Mouse (Mus musculus): ENCODE results near the gene Krt6b. TPM values are rescaled to one million over a fixed set of nuclear protein-coding genes. Genes with fewer than 3 reads are reported as not detected.

Gene Krt6b
- polyA plus RNA-seq (2016; fragmentation: Nextera tagmentation; extraction: Ambion mirVana), result not detected in 2 replicates

DNA sequence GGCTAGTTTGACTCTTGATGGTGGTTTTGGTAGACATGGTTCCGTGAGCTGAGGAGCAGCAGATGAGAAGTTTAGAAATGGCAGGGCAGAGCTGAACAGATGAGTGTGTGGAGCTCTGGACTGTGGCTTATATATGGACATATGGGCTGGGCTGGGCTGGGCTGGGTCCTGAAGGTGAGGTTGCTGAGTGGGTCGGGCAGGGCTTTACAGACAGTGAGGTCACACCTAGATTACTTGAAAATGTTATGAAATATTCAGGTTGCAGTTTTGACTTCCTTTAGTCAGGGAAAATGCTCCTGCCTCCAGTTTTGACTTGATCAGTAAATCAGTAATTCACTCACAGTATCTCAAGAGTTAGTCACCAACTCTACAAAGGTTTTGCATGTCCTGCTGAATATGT lies at the start of gene Krt6b:
TSS of gene Krt6b (minus strand) at position 101 of the 400 bp plus-strand sequence.
- no peak within 1 kb of the TSS for H3K9ac ChIP-seq
- ATAC-seq (ENCODE audit: low FRiP score), result no peak

DNA sequence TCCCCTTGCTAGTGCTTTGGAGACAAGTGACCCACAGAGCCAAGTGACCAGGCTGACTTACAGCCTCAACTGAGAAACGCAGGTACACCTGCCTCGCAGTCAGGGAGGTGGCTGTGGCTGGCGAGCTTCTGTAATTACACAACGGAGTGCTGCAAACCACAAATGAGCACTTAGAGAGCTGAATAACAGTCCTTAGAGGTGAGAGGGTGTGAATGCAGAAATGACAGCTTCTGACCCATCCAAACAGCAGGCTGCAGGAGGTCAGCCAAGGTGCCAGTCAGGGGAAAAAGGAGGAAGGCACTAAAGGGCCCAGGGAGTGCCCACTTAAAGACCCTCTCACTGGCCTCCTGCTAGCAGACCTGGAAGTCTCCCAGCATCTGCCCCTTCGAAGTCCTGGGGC lies 44.6 kb upstream of the Krt6b start:
- Histone ChIP-seq H3K36me3 (replicated peaks) (no peaks in the 10 kb centered on the region), H3K4me1 (no peaks in the 10 kb centered on the region), H3K4me2 (no peak overlapping the region), H3K27me3 (no peaks in the 10 kb centered on the region), H3K9me3 (no peaks in the 10 kb centered on the region), H3K9ac (no peak overlapping the region), H3K27ac (no peak overlapping the region), H3K4me3 (replicated peaks) (no peak overlapping the region)
- no peak for ATAC-seq (ENCODE audit: low FRiP score)
- WGBS, result 70% methylated on average over 5 of the region's 5 CpGs

More for the DNA sequence above, at the start of gene Krt6b:
- Histone ChIP-seq H3K9me3 (no peaks in the 10 kb centered on the region), H3K27me3 (no peaks in the 10 kb centered on the region), H3K36me3 (replicated peaks) (no peaks in the 10 kb centered on the region), H3K27ac (no peak within 1 kb of the TSS), H3K4me2 (no peak within 1 kb of the TSS), H3K4me1 (no peaks in the 10 kb centered on the region), H3K4me3 (replicated peaks) (no peak within 1 kb of the TSS)
- 95% methylated on average over 2 of the region's 2 CpGs for WGBS

DNA sequence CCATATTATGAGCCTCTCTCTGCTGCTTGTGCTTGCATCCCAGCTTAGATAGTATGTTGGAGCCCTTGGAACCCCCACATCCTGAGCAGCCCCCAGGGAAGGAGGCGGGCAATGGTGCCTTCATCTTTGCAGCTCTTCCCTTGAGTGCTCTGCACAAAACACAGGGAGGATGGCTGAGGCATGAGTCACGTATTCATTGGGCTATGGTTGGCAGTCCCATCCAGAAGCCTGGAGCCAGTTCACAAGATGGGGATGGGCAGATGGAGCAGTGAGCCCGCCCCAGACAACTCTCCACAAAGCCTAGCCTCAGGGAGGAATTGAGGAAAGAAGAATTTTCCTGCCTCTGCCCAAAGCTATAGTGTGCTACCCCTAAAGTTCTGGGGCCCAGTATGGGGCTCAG lies 35.7 kb upstream of the Krt6b start:
- no peak overlapping the region for H3K4me2 ChIP-seq
- ATAC-seq (ENCODE audit: low FRiP score), result no peak
- 66% methylated on average over 3 of the region's 3 CpGs for WGBS
- no peak overlapping the region for H3K4me3 ChIP-seq (replicated peaks)
- H3K27me3 ChIP-seq, result no peaks in the 10 kb centered on the region
- no peaks in the 10 kb centered on the region for H3K36me3 ChIP-seq (replicated peaks)
- no peak overlapping the region for H3K9ac ChIP-seq
- H3K27ac ChIP-seq, result no peak overlapping the region
- no peaks in the 10 kb centered on the region for H3K9me3 ChIP-seq
- no peaks in the 10 kb centered on the region for H3K4me1 ChIP-seq

DNA sequence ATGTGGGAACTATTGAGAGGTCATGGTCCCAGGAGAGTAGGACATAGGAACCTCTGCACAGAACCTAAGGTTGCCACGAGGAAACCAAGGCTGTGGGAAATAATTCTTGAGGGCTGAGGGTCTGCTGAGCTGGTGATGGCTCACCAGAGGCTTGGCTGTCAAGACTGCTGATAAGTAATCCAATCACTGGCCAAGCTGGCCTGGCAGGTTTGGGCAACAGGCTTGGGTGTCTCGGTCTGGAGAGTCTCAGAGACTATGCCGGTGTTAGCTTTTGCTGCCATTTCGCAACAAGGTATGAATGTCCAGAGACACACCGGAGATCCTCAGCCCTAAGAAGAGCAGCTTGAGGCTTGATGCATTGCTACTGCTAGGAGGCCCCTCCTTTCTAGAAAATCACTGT lies 34.3 kb upstream of the Krt6b start:
- 94% methylated on average over 5 of the region's 5 CpGs for WGBS
- Histone ChIP-seq H3K9me3 (no peaks in the 10 kb centered on the region), H3K4me2 (no peak overlapping the region), H3K27me3 (no peaks in the 10 kb centered on the region), H3K9ac (no peak overlapping the region), H3K4me1 (no peaks in the 10 kb centered on the region), H3K36me3 (replicated peaks) (no peaks in the 10 kb centered on the region), H3K4me3 (replicated peaks) (no peak overlapping the region), H3K27ac (no peak overlapping the region)
- no peak for ATAC-seq (ENCODE audit: low FRiP score)

DNA sequence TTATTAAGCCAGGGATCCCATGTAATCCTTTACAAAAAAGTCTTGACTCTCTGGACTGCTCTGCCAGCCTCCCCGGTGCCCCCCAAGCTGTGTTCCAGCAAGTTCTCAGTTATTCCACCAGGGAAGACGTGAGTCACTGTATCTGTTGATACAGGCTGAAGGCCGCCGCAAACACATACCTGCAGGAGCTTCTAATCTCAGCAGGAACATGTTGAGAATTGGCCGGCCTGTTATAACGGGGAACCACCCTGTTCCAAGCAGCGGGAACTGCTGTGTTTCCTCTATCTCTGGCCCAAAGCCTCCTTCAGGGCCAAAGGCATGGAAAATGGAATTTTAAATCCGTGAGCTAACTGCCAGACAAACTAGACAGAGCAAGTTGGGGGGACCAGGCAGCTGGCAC lies 33.6 kb upstream of the Krt6b start:
- no peak overlapping the region for H3K9ac ChIP-seq
- no peaks in the 10 kb centered on the region for H3K27me3 ChIP-seq
- H3K4me2 ChIP-seq, result no peak overlapping the region
- H3K4me3 ChIP-seq (replicated peaks), result no peak overlapping the region
- 77% methylated on average over 8 of the region's 8 CpGs for whole genome bisulfite sequencing
- no peak for ATAC-seq (ENCODE audit: low FRiP score)
- no peaks in the 10 kb centered on the region for H3K9me3 ChIP-seq
- H3K36me3 ChIP-seq (replicated peaks), result no peaks in the 10 kb centered on the region
- no peaks in the 10 kb centered on the region for H3K4me1 ChIP-seq
- no peak overlapping the region for H3K27ac ChIP-seq

DNA sequence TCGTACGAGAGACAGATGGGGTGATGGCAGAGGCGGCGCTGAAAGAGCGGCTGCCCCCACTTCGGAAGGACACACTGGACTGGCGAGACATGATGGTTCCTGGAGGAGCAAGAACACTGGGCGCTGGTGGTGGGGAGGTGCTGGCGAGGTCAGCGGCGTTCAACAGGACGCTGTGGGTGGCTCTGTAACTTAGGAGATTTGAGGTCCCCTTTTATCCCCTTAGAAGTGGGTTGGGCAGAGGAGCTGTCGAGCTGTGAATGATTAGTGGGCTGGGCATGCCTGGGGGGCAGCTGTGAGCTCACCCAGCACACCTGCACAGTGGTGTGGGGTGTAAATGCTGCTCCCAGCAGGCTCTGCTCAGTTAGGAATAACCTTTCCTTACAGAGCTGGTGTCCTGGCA lies 32.6 kb upstream of the Krt6b start, which contains the start of gene Krt5:
TSS of gene Krt5 (minus strand) at position 179 of the 400 bp plus-strand sequence.
- no peak for ATAC-seq (ENCODE audit: low FRiP score)
- Histone ChIP-seq H3K27me3 (no peaks in the 10 kb centered on the region), H3K4me1 (no peaks in the 10 kb centered on the region), H3K36me3 (replicated peaks) (no peaks in the 10 kb centered on the region), H3K27ac (no peak within 1 kb of the TSS), H3K9ac (no peak within 1 kb of the TSS), H3K4me3 (replicated peaks) (no peak within 1 kb of the TSS), H3K4me2 (no peak within 1 kb of the TSS), H3K9me3 (no peaks in the 10 kb centered on the region)
- WGBS, result 79% methylated on average over 13 of the region's 13 CpGs

DNA sequence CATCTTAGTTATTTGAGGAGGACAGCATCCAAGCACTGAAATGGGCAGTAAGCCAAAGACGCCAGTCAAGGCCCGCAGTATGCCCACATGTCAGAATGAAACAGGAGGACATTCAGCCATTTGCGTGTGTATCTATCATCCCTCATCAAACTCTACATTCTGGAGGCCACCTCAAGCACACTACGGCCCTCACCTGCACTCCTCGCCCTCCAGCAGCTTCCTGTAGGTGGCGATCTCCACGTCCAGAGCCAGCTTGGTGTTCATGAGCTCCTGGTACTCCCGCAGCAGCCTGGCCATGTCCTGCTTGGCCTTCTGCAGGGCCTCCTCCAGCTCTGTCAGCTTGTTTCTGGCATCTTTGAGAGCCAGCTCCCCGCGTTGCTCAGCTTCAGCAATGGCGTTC lies 28.6 kb upstream of the Krt6b start:
- ATAC-seq (ENCODE audit: low FRiP score), result no peak
- WGBS, result 72% methylated on average over 11 of the region's 11 CpGs
- Histone ChIP-seq H3K9ac (no peak overlapping the region), H3K4me3 (replicated peaks) (no peak overlapping the region), H3K27ac (no peak overlapping the region), H3K36me3 (replicated peaks) (no peaks in the 10 kb centered on the region), H3K4me2 (no peak overlapping the region), H3K9me3 (no peaks in the 10 kb centered on the region), H3K4me1 (no peaks in the 10 kb centered on the region), H3K27me3 (no peaks in the 10 kb centered on the region)

DNA sequence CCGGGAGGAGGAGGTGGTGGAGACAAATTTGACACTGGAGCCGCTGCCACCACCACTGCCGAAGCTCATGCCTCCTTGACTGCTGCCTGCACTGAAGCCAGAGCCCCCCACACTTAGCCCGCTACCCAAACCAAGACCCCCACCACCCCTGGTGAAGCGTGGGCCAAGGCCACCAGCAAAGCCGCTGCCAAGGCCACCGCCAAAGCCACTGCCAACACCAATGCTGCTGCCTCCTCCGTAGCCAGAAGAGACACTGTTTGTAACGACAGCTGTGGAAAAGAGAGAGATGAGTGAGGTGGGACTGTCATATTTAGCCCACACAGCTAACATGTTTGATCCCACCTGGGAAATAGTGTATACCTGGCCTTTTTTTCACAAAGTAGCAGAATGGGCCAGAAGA lies 27.4 kb upstream of the Krt6b start:
- H3K4me1 ChIP-seq, result no peaks in the 10 kb centered on the region
- no peak overlapping the region for H3K4me2 ChIP-seq
- no peak overlapping the region for H3K9ac ChIP-seq
- no peaks in the 10 kb centered on the region for H3K27me3 ChIP-seq
- ATAC-seq (ENCODE audit: low FRiP score), result no peak
- no peak overlapping the region for H3K27ac ChIP-seq
- no peaks in the 10 kb centered on the region for H3K9me3 ChIP-seq
- H3K4me3 ChIP-seq (replicated peaks), result no peak overlapping the region
- no peaks in the 10 kb centered on the region for H3K36me3 ChIP-seq (replicated peaks)
- 89% methylated on average over 9 of the region's 9 CpGs for WGBS

DNA sequence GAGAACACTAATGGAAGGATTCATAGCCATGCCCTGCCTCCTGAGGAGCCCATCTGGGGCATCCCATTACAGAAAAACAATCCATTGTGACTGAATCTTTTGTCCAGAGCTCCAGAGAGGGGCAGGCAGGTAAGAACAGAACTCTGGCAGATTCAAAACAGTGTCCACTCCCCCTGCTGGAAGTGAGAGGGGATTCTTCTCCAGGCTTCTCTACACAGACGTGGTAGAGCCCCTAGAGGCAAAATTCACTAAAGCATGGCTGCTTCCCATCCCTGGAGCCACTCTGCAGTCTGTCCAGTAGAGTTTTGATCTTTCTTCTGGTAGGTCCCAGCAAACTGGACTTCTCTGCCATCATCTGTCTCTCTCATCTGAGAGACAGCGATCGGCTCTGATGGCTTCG lies 24.0 kb upstream of the Krt6b start:
- no peak overlapping the region for H3K9ac ChIP-seq
- WGBS, result 72% methylated on average over 4 of the region's 4 CpGs
- no peak overlapping the region for H3K4me2 ChIP-seq
- H3K4me1 ChIP-seq, result no peaks in the 10 kb centered on the region
- no peaks in the 10 kb centered on the region for H3K36me3 ChIP-seq (replicated peaks)
- no peaks in the 10 kb centered on the region for H3K9me3 ChIP-seq
- no peaks in the 10 kb centered on the region for H3K27me3 ChIP-seq
- no peak for ATAC-seq (ENCODE audit: low FRiP score)
- H3K27ac ChIP-seq, result no peak overlapping the region
- H3K4me3 ChIP-seq (replicated peaks), result no peak overlapping the region

DNA sequence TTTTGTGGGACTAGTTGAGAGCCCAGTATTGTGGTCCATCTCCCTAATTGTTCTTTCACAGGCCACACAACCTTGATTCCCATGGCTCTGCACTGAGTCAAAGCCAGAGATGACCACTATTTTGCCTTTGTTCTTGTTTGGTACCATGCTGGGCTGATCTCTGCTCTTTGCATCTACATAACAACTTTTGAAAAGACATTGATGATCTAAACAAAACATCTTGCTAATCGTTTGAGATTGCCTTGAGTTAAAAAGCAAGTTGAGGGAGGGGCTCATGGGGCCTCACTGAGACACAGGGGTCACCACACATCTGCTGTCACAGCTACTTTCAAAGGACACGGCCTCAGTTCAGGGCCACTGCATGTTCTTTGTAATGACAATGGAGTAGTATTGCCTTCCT lies 22.3 kb upstream of the Krt6b start:
- no peaks in the 10 kb centered on the region for H3K27me3 ChIP-seq
- no peak for ATAC-seq (ENCODE audit: low FRiP score)
- H3K9me3 ChIP-seq, result no peaks in the 10 kb centered on the region
- no peak overlapping the region for H3K4me2 ChIP-seq
- H3K27ac ChIP-seq, result no peak overlapping the region
- H3K4me1 ChIP-seq, result no peaks in the 10 kb centered on the region
- 14% methylated on average over 2 of the region's 2 CpGs for WGBS
- no peak overlapping the region for H3K4me3 ChIP-seq (replicated peaks)
- H3K9ac ChIP-seq, result no peak overlapping the region
- no peaks in the 10 kb centered on the region for H3K36me3 ChIP-seq (replicated peaks)

DNA sequence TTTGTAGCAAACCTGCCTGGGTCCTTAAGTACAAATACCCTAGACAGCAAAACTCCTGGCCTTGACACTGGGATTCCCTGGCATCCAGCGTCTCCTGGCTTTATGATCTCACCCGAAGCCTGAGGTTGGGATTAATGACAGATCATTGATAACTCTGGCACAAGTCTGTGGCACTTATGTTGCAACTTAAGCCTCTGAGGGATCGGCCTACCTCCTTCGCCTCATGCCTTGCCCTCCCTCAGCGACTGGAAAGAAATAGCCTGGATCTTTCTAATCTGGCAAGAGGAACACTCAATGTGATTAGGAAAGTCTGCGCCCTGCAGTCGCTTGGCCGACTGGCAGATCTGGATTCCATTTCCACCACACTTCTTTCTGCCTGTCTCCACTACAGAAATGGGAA lies 19.8 kb upstream of the Krt6b start:
- H3K4me1 ChIP-seq, result no peaks in the 10 kb centered on the region
- H3K4me2 ChIP-seq, result no peak overlapping the region
- WGBS, result 74% methylated on average over 8 of the region's 8 CpGs
- no peak overlapping the region for H3K27ac ChIP-seq
- H3K9me3 ChIP-seq, result no peaks in the 10 kb centered on the region
- ATAC-seq (ENCODE audit: low FRiP score), result no peak
- no peak overlapping the region for H3K9ac ChIP-seq
- no peak overlapping the region for H3K4me3 ChIP-seq (replicated peaks)
- no peaks in the 10 kb centered on the region for H3K36me3 ChIP-seq (replicated peaks)
- H3K27me3 ChIP-seq, result no peaks in the 10 kb centered on the region

DNA sequence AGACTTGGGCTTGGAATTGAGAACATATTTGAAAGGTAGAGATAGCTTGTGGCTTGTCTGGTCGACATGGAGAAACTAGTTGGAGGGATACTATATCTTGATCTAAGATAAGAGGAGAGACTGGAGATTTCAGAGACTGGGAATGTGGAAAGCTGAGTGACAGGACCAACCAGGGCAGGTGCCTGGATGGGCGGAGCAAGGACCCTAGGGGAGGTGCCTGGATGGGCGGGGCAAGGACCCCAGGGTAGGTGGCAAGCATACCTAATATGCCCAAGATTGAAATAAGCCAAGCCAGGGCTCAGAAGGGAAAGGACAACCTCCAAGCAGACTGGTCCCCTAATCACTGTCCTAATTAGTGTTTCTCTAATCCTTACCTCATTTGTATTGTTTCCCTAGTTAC lies 19.1 kb upstream of the Krt6b start:
- no peak overlapping the region for H3K4me3 ChIP-seq (replicated peaks)
- 61% methylated on average over 3 of the region's 3 CpGs for WGBS
- H3K4me2 ChIP-seq, result no peak overlapping the region
- no peak for ATAC-seq (ENCODE audit: low FRiP score)
- no peak overlapping the region for H3K9ac ChIP-seq
- no peak overlapping the region for H3K27ac ChIP-seq
- H3K9me3 ChIP-seq, result no peaks in the 10 kb centered on the region
- H3K4me1 ChIP-seq, result no peaks in the 10 kb centered on the region
- no peaks in the 10 kb centered on the region for H3K36me3 ChIP-seq (replicated peaks)
- H3K27me3 ChIP-seq, result no peaks in the 10 kb centered on the region

DNA sequence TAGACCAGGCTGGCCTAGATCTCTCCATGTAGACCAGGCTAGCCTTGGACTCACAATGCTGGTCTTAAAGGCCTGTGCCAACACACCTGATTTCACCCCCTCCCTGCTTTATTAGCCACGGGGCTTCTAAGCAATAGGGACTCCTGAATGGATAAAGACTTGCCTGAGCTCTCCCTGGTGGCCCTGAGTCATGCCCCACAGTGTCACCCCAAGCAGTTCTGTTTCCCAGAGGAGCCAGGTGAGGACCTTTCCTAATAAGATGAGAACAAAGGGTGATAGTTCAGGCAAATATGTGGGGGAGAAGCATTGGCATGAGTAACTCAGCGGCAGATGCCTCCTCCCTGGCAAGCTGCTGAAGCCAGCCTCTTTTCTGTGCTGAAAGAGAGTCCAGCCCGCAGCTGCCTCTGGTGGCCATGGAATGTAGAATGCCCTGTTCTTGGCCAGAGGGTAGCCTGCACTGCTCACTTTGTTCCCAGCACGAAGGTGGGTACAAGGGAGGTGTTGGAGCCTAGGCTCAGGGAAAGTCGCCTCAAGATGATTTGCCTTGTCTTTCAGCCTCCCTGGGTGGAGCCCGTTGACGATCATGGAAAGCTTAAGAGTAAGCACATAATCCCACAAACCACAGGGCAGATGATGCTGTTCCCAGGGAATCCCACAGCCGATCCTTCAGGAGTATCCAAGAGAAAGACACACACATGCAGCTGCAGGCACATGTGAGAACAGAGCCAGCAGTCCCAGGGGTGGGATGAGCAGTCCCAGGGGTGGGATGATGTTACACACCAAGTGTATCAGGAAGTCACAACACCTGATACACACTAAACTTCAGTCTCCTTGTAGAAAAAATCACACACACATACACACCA lies 17.5 kb upstream of the Krt6b start:
- Histone ChIP-seq H3K4me2 (no peak overlapping the region), H3K27ac (no peak overlapping the region), H3K36me3 (replicated peaks) (no peaks in the 10 kb centered on the region), H3K4me1 (no peaks in the 10 kb centered on the region), H3K4me3 (replicated peaks) (no peak overlapping the region), H3K27me3 (no peaks in the 10 kb centered on the region), H3K9ac (no peak overlapping the region), H3K9me3 (no peaks in the 10 kb centered on the region)
- 71% methylated on average over 8 of the region's 8 CpGs for WGBS
- ATAC-seq (ENCODE audit: low FRiP score), result no peak

Data from forebrain, embryonic 12.5 days (tissue).